Mouse (Mus musculus) midbrain, embryonic 11.5 days (tissue): Measurements from ENCODE around the gene Prr19. TPM values are rescaled to one million over a fixed set of nuclear protein-coding genes. Genes with fewer than 3 reads are reported as not detected.

Source experiments
- ATAC-seq: fragments of 200-750 bp; cut with Nextera tagmentation; 2 replicates; pipeline ENCODE4 v1.8.0; 2017; ENCODE audit warnings: moderate TSS enrichment, moderate library complexity; ENCODE audit not compliant: low FRiP score
- DNase-seq: peaks from one replicate; pipeline ENCODE4 v3.0.0; 2015; ENCODE audit warnings: low spot score; ENCODE audit errors: missing footprints
- H3K27ac ChIP-seq: fragments of 300-500 bp; sonication (generic); 2 replicates; pipeline ENCODE4 v1.5.1; 2014; ENCODE audit warnings: low read depth, low read length
- H3K27me3 ChIP-seq: fragments of 300-500 bp; sonication (generic); 2 replicates; pipeline ENCODE4 v1.6.1; 2014; ENCODE audit warnings: mild to moderate bottlenecking, low read length, moderate library complexity, mixed read lengths; ENCODE audit not compliant: control insufficient read depth, insufficient read depth
- H3K36me3 ChIP-seq: fragments of 300-500 bp; sonication (generic); 2 replicates; pipeline ENCODE4 v1.6.1; 2014; ENCODE audit warnings: mild to moderate bottlenecking, low read length, moderate library complexity, mixed read lengths; ENCODE audit not compliant: control insufficient read depth, insufficient read depth
- H3K4me1 ChIP-seq: fragments of 300-500 bp; sonication (generic); 2 replicates; pipeline ENCODE4 v1.6.1; 2014; ENCODE audit warnings: low read length; ENCODE audit not compliant: control insufficient read depth, insufficient read depth
- H3K4me2 ChIP-seq: fragments of 300-500 bp; sonication (generic); 2 replicates; pipeline ENCODE4 v1.6.1; 2014; ENCODE audit warnings: mild to moderate bottlenecking, moderate library complexity
- H3K4me3 ChIP-seq: fragments of 300-500 bp; sonication (generic); 2 replicates; pipeline ENCODE4 v1.5.1; 2014; ENCODE audit warnings: low read depth, low read length
- H3K9ac ChIP-seq: fragments of 300-500 bp; sonication (generic); 2 replicates; pipeline ENCODE4 v1.6.1; 2014; ENCODE audit warnings: low read length
- H3K9me3 ChIP-seq: fragments of 300-500 bp; sonication (generic); 2 replicates; pipeline ENCODE4 v1.6.1; 2016; ENCODE audit warnings: low read length; ENCODE audit not compliant: control insufficient read depth
- WGBS: fragments of 180-500 bp; shearing (Covaris S2); extraction: QIAGEN DNeasy Blood & Tissue Kit; methylation state at CpG from one replicate; pipeline ENCODE4 v1.1.7; 2014; 5-methylcytosine and 5-hydroxymethylcytosine counted together
- polyA plus RNA-seq: library from polyadenylated mRNA; unstranded; fragments of >200 nt; fragmentation: Nextera tagmentation; extraction: Ambion mirVana; gene quantifications from 2 replicates; pipeline ENCODE4 v1.2.1, GENCODE M21; 2014

Gene Prr19
- polyA plus RNA-seq, 1 experiment from 2014 or later = 1.2 TPM

GRCm38 (mm10) chr7:25281166-25281733 lies 20.0 kb upstream of the Prr19 start:
- H3K9me3 ChIP-seq = no peaks in the 10 kb centered on the region
- no peaks in the 10 kb centered on the region for H3K27me3 ChIP-seq
- H3K27ac ChIP-seq = peak overlapping the region; percentile 97
- WGBS = 25% methylated on average over 12 of the region's 12 CpGs
- H3K9ac ChIP-seq = peak overlapping the region; percentile 52
- H3K4me1 ChIP-seq = peaks cover 53% of the 10 kb centered on the region
- peak overlapping the region; percentile 97 for H3K4me2 ChIP-seq
- DNase-seq = no peak
- ATAC-seq = no peak; the same call in 1 of the 2 replicates
- H3K36me3 ChIP-seq = peaks cover 8% of the 10 kb centered on the region
- H3K4me3 ChIP-seq = peak overlapping the region; percentile 83

GRCm38 (mm10) chr7:25281734-25282601 lies 19.2 kb upstream of the Prr19 start:
- DNase-seq (peak; percentile 99), ATAC-seq (peak; percentile 82)
- 1% methylated on average over 70 of the region's 108 CpGs for whole genome bisulfite sequencing
- Histone ChIP-seq H3K4me2 (peak overlapping the region; percentile 97), H3K27ac (peak overlapping the region; percentile 97), H3K4me3 (peak overlapping the region; percentile 83), H3K27me3 (no peaks in the 10 kb centered on the region), H3K4me1 (peaks cover 53% of the 10 kb centered on the region), H3K36me3 (peaks cover 14% of the 10 kb centered on the region), H3K9ac (peak overlapping the region; percentile 83), H3K9me3 (no peaks in the 10 kb centered on the region)

- H3K36me3 ChIP-seq = peaks cover 18% of the 10 kb centered on the region
- peak overlapping the region; percentile 97 for H3K27ac ChIP-seq
- peak; percentile 5; the same call in 1 of the 2 replicates for ATAC-seq
- no peaks in the 10 kb centered on the region for H3K27me3 ChIP-seq
- under 1% methylated on average over 32 of the region's 36 CpGs for WGBS
- peak overlapping the region; percentile 97 for H3K4me2 ChIP-seq
- peak overlapping the region; percentile 83 for H3K9ac ChIP-seq
- H3K9me3 ChIP-seq = no peaks in the 10 kb centered on the region
- peak overlapping the region; percentile 83 for H3K4me3 ChIP-seq
- DNase-seq = peak; percentile 95
- H3K4me1 ChIP-seq = peaks cover 49% of the 10 kb centered on the region
These were observed 18.4 kb upstream of the Prr19 start for GRCm38 (mm10) chr7:25282731-25283211.

- Histone ChIP-seq H3K9ac (peak overlapping the region; percentile 83), H3K36me3 (peaks cover 27% of the 10 kb centered on the region), H3K27ac (peak overlapping the region; percentile 16; the same call in 1 of the 2 replicates), H3K4me2 (peak overlapping the region; percentile 97), H3K27me3 (no peaks in the 10 kb centered on the region), H3K4me3 (peak overlapping the region; percentile 83), H3K4me1 (peaks cover 46% of the 10 kb centered on the region), H3K9me3 (no peaks in the 10 kb centered on the region)
- WGBS = 26% methylated on average over 5 of the region's 5 CpGs
- ATAC-seq = no peak
- DNase-seq = no peak
These were observed 17.6 kb upstream of the Prr19 start for GRCm38 (mm10) chr7:25283637-25284036.

- no peaks in the 10 kb centered on the region for H3K27me3 ChIP-seq
- WGBS = 76% methylated on average over 2 of the region's 2 CpGs
- ATAC-seq = no peak
- H3K4me3 ChIP-seq = peak overlapping the region; percentile 83
- H3K4me2 ChIP-seq = peak overlapping the region; percentile 97
- peak overlapping the region; percentile 83 for H3K9ac ChIP-seq
- no peak for DNase-seq
- H3K4me1 ChIP-seq = peaks cover 46% of the 10 kb centered on the region
- H3K9me3 ChIP-seq = no peaks in the 10 kb centered on the region
- no peak overlapping the region for H3K27ac ChIP-seq
- peaks cover 32% of the 10 kb centered on the region for H3K36me3 ChIP-seq
These were observed 17.0 kb upstream of the Prr19 start for GRCm38 (mm10) chr7:25284171-25284570.

GRCm38 (mm10) chr7:25284766-25285165 lies 16.4 kb upstream of the Prr19 start:
- H3K9me3 ChIP-seq = peaks cover under 1% of the 10 kb centered on the region; the same call in 1 of the 2 replicates
- DNase-seq = no peak
- 0 out of 2 replicates have a peak overlapping the region, but pooled peaks have one; percentile 3 for H3K4me3 ChIP-seq
- peaks cover 38% of the 10 kb centered on the region for H3K36me3 ChIP-seq
- no peak overlapping the region; the same call in 1 of the 2 replicates for H3K4me2 ChIP-seq
- H3K9ac ChIP-seq = no peak overlapping the region
- no peak overlapping the region for H3K27ac ChIP-seq
- 90% methylated on average over 5 of the region's 5 CpGs for WGBS
- peaks cover 40% of the 10 kb centered on the region for H3K4me1 ChIP-seq
- no peaks in the 10 kb centered on the region for H3K27me3 ChIP-seq
- no peak for ATAC-seq

- peaks cover 3% of the 10 kb centered on the region; the same call in 1 of the 2 replicates for H3K9me3 ChIP-seq
- no peak overlapping the region for H3K4me2 ChIP-seq
- H3K27me3 ChIP-seq = no peaks in the 10 kb centered on the region
- no peak for DNase-seq
- no peak for ATAC-seq
- no peak overlapping the region for H3K9ac ChIP-seq
- no peak overlapping the region for H3K4me3 ChIP-seq
- WGBS = 91% methylated on average over 20 of the region's 20 CpGs
- H3K27ac ChIP-seq = no peak overlapping the region
- peaks cover 31% of the 10 kb centered on the region for H3K4me1 ChIP-seq
- peaks cover 47% of the 10 kb centered on the region for H3K36me3 ChIP-seq
These were observed 15.5 kb upstream of the Prr19 start for GRCm38 (mm10) chr7:25285511-25286238.

GRCm38 (mm10) chr7:25286989-25287388 lies 14.2 kb upstream of the Prr19 start:
- DNase-seq (no peak), ATAC-seq (no peak)
- H3K9me3 ChIP-seq = peaks cover 3% of the 10 kb centered on the region; the same call in 1 of the 2 replicates
- H3K27me3 ChIP-seq = no peaks in the 10 kb centered on the region
- 85% methylated on average over 8 of the region's 8 CpGs for WGBS
- H3K9ac ChIP-seq = no peak overlapping the region
- H3K4me2 ChIP-seq = no peak overlapping the region
- H3K4me3 ChIP-seq = no peak overlapping the region
- H3K4me1 ChIP-seq = peaks cover 20% of the 10 kb centered on the region
- no peak overlapping the region for H3K27ac ChIP-seq
- peaks cover 53% of the 10 kb centered on the region for H3K36me3 ChIP-seq
